Mouse (Mus musculus): ENCODE measurements around the gene 1700023F06Rik. TPM values are rescaled to one million over a fixed set of nuclear protein-coding genes. Genes with fewer than 3 reads are reported as not detected.

The 1700023F06Rik gene
- polyA plus RNA-seq, 1 experiment from 2014 or later, result 0.38 TPM

DNA sequence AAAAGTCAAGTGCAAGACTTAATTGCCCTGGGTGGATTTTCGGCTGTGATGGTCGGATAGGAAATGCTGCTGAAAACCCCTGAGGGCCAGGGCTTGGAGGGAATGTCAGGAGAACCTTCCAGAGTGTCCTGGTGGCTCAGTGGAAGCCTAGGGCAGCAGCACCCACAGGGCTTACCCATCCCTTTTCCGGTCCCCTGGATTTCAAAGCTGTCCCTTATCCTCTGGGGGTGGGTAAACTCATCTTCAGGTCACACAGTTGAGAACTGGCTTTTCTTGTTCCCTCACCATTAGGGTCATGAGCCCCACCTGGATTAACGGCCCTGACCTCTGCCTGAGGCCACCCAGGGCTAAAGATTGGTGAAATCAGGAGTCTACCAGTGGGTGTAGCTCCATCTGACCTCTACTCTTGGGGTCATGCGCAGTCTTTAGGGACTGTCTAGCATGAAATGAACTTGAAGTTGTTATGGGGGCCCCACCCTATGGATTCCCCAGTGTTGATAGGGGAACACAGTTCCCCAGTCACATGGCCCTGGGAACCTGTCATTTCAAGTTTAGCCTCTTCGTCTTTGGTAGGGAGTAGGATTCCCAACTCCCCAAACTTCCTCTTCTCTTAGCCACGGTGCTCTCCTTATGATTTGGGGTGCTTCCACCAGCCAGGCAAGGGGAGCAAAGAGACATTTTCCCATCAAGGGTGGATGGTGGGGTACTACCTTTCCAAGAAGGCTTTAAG, 35.2 kb downstream of the 1700023F06Rik start:
- TF ChIP-seq EP300 (IDR thresholded peaks at IDR 0.05) (no peak), CTCF (IDR thresholded peaks at IDR 0.05) (no peak)
- no peak for ATAC-seq
- Histone ChIP-seq H3K9me3 (ENCODE audit: low read length) (no peaks in the 10 kb centered on the region), H3K27ac (ENCODE audit: low read length) (no peak overlapping the region), H3K36me3 (ENCODE audit: insufficient read depth, low read length) (no peaks in the 10 kb centered on the region), H3K27me3 (replicated peaks; ENCODE audit: insufficient read depth, low read length) (peaks cover 19% of the 10 kb centered on the region), H3K4me3 (ENCODE audit: low read depth, low read length) (no peak overlapping the region; the same call in 1 of the 2 replicates), H3K4me2 (replicated peaks; ENCODE audit: low read depth, low read length) (peak overlapping the region; percentile 14; the same call in 1 of the 2 replicates), H3K4me1 (ENCODE audit: insufficient read depth, low read depth, low read length) (0 out of 2 replicates have a peak, but pooled peaks cover 2% of the 10 kb centered on the region), H3K9ac (replicated peaks; ENCODE audit: low read depth) (no peak overlapping the region)
- no peak for DNase-seq (ENCODE audit: low spot score)
- 73% methylated on average over 7 of the region's 7 CpGs for WGBS

GRCm38 (mm10) chr11:103172392-103173040, 35.8 kb downstream of the 1700023F06Rik start:
- peaks cover 19% of the 10 kb centered on the region for H3K27me3 ChIP-seq (replicated peaks; ENCODE audit: insufficient read depth, low read length)
- H3K9me3 ChIP-seq (ENCODE audit: low read length), result no peaks in the 10 kb centered on the region
- H3K36me3 ChIP-seq (ENCODE audit: insufficient read depth, low read length), result no peaks in the 10 kb centered on the region
- no peak overlapping the region for H3K4me3 ChIP-seq (ENCODE audit: low read depth, low read length)
- H3K4me1 ChIP-seq (ENCODE audit: insufficient read depth, low read depth, low read length), result 0 out of 2 replicates have a peak, but pooled peaks cover 2% of the 10 kb centered on the region
- H3K4me2 ChIP-seq (replicated peaks; ENCODE audit: low read depth, low read length), result peak overlapping the region; percentile 14; the same call in 1 of the 2 replicates
- DNase-seq (ENCODE audit: low spot score) (no peak), ATAC-seq (no peak)
- H3K9ac ChIP-seq (replicated peaks; ENCODE audit: low read depth), result no peak overlapping the region
- 70% methylated on average over 6 of the region's 6 CpGs for WGBS
- H3K27ac ChIP-seq (ENCODE audit: low read length), result no peak overlapping the region
- TF ChIP-seq EP300 (IDR thresholded peaks at IDR 0.05) (no peak), CTCF (IDR thresholded peaks at IDR 0.05) (no peak)

DNA sequence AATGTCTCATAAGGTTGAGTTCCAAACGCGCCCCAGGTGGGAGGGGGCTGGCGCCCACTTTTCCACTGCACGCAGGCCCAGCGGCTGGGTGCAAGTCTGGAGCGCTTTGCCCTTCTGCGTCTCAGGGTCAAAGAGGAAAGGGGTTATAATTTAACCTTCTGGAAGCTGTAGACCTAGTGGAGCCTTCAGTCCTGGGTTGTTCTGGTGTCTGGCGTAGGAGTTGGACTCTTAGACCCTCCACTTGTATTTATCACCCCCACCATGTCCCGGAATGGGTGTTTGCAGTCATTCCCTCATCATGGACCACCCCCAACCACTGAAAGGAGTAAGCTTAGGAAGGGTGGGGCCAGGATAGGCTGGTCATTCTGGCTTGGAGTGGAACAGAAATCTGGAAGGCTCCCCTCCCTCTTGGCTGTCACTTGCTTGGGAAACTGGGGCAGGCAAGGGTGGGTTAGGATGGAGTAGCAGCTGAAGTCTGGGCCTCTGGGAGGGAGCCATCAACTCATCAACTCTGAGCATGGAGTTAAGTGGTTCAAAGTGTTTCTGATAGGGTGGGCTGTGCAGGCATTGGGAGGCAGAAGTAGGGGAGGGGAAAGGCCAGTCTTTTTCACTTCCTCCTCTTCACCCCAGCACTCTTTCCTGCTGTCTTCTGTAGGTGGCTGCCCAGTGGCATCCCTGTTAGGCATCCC, 36.5 kb downstream of the 1700023F06Rik start:
- H3K27ac ChIP-seq (ENCODE audit: low read length), result 0 out of 2 replicates have a peak overlapping the region, but pooled peaks have one; percentile 14
- peak overlapping the region; percentile 53 for H3K4me3 ChIP-seq (ENCODE audit: low read depth, low read length)
- peaks cover 19% of the 10 kb centered on the region for H3K27me3 ChIP-seq (replicated peaks; ENCODE audit: insufficient read depth, low read length)
- TF ChIP-seq CTCF (IDR thresholded peaks at IDR 0.05) (no peak), EP300 (IDR thresholded peaks at IDR 0.05) (no peak)
- ATAC-seq (no peak), DNase-seq (ENCODE audit: low spot score) (no peak)
- H3K9ac ChIP-seq (replicated peaks; ENCODE audit: low read depth), result no peak overlapping the region
- no peaks in the 10 kb centered on the region for H3K36me3 ChIP-seq (ENCODE audit: insufficient read depth, low read length)
- H3K9me3 ChIP-seq (ENCODE audit: low read length), result no peaks in the 10 kb centered on the region
- 0 out of 2 replicates have a peak, but pooled peaks cover 2% of the 10 kb centered on the region for H3K4me1 ChIP-seq (ENCODE audit: insufficient read depth, low read depth, low read length)
- 53% methylated on average over 9 of the region's 9 CpGs for WGBS
- peak overlapping the region; percentile 95; the same call in 1 of the 2 replicates for H3K4me2 ChIP-seq (replicated peaks; ENCODE audit: low read depth, low read length)

DNA sequence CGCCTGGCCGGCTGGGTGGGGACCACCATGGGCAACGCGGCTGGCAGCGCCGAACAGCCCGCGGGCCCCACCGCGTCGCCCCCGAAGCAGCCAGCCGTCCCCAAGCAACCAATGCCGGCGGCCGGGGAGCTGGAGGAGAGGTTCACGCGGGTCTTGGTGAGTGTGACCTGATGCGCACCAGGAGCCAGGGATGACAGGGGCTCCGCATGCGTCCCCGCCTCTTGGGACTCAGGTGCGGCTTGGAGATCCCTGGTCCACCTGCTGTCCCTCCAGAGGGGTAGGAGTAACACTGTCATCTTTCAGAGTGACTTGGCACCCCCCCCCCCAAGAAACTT, 37.1 kb downstream of the 1700023F06Rik start:
- DNase-seq (ENCODE audit: low spot score) (no peak), ATAC-seq (no peak)
- no peak for TF ChIP-seq CTCF (IDR thresholded peaks at IDR 0.05)
- H3K27ac ChIP-seq (ENCODE audit: low read length), result 0 out of 2 replicates have a peak overlapping the region, but pooled peaks have one; percentile 14
- no peaks in the 10 kb centered on the region for H3K9me3 ChIP-seq (ENCODE audit: low read length)
- H3K27me3 ChIP-seq (replicated peaks; ENCODE audit: insufficient read depth, low read length), result peaks cover 19% of the 10 kb centered on the region
- 0 out of 2 replicates have a peak, but pooled peaks cover 2% of the 10 kb centered on the region for H3K4me1 ChIP-seq (ENCODE audit: insufficient read depth, low read depth, low read length)
- peak overlapping the region; percentile 95 for H3K4me2 ChIP-seq (replicated peaks; ENCODE audit: low read depth, low read length)
- no peaks in the 10 kb centered on the region for H3K36me3 ChIP-seq (ENCODE audit: insufficient read depth, low read length)
- H3K9ac ChIP-seq (replicated peaks; ENCODE audit: low read depth), result peak overlapping the region; percentile 34; the same call in 1 of the 2 replicates
- WGBS, result 4% methylated on average over 23 of the region's 23 CpGs
- peak overlapping the region; percentile 53 for H3K4me3 ChIP-seq (ENCODE audit: low read depth, low read length)

DNA sequence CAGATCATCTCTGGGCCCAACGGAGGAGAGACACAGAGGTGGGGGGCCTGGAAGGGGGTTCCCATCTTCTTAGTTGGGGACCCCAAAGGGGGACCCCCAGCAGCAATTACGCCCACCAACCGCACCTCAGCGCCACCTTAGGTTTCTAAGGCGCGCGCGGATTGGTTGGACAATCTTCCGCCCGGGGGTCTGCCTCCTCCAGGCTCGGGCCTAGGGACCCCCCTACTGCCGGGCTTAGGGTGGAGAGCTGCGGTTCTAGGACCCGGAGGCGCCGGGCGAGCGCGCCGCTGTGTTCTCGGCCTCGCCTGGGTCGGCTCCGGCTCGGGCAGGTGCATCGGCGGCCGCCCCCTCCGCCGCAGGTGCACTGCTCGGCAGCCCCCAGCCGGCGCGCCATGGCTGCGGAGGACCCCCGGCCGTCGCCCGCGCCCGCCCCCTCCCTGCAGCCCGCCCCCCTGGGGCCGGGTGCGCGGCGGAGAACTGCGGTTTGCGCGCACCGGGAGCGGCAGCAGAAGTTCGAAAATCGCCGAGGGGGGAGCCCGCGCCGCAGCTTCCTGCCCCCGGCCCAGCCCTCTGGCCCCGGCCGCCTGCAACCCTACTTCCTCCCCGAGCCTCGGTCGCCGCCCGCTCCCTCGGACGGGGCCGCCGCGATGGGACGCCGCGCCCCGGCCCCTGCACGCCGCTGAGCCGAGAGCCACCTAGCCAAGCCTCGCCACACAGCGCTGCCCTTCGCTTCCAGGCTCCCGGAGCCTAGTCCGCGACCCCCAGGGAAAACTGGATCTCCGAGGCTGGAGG, 37.7 kb downstream of the 1700023F06Rik start, which contains the start of gene Fmnl1:
Gene Fmnl1, plus strand, starts transcription at position 614 of the 792 bp plus-strand sequence.
- Histone ChIP-seq H3K4me2 (replicated peaks; ENCODE audit: low read depth, low read length) (peak within 1 kb of the TSS; percentile 95), H3K9me3 (ENCODE audit: low read length) (no peaks in the 10 kb centered on the region), H3K27me3 (replicated peaks; ENCODE audit: insufficient read depth, low read length) (peaks cover 19% of the 10 kb centered on the region), H3K9ac (replicated peaks; ENCODE audit: low read depth) (peak within 1 kb of the TSS; percentile 34; the same call in 1 of the 2 replicates), H3K27ac (ENCODE audit: low read length) (peak within 1 kb of the TSS; percentile 14; the same call in 1 of the 2 replicates), H3K4me1 (ENCODE audit: insufficient read depth, low read depth, low read length) (0 out of 2 replicates have a peak, but pooled peaks cover 2% of the 10 kb centered on the region), H3K4me3 (ENCODE audit: low read depth, low read length) (peak within 1 kb of the TSS; percentile 53), H3K36me3 (ENCODE audit: insufficient read depth, low read length) (no peaks in the 10 kb centered on the region)
- DNase-seq (ENCODE audit: low spot score) (peak; percentile 45), ATAC-seq (peak; percentile 27; the same call in 1 of the 2 replicates)
- 3% methylated on average over 50 of the region's 84 CpGs for WGBS
- TF ChIP-seq EP300 (IDR thresholded peaks at IDR 0.05) (no peak), CTCF (IDR thresholded peaks at IDR 0.05) (no peak)

Measured in lung, postnatal 0 days (tissue).